16 mouse cellular contexts compared by ENCODE assay signal in genomic region chr12:81922838-81923237, GRCm38 (mm10).
"Had no signal": no experiment of that assay in that cellular context is flagged by ENCODE, and none has a peak within 500 bp of the region (broad histone marks: within the 10 kb centered on the region; RNA-seq: fewer than 3 reads in every experiment).

No protein-coding gene starts in this region.

- H3K27me3 ChIP-seq: limb, embryonic 12.5 days; liver, embryonic 13.5 days; lung, embryonic 15.5 days; megakaryocyte, embryonic 14.5 days; midbrain, embryonic 12.5 days; stomach, embryonic 15.5 days had no signal

- ATAC-seq: liver, postnatal 0 days had no signal

- H3K4me2 ChIP-seq: limb, embryonic 12.5 days; liver, embryonic 13.5 days; lung, embryonic 15.5 days; midbrain, embryonic 12.5 days; stomach, embryonic 15.5 days had no signal

- H3K4me1 ChIP-seq: liver, embryonic 13.5 days; midbrain, embryonic 12.5 days had no signal

- H3K9ac ChIP-seq: limb, embryonic 12.5 days; liver, embryonic 13.5 days; liver, postnatal 0 days; lung, embryonic 15.5 days; midbrain, embryonic 12.5 days; stomach, embryonic 15.5 days had no signal

- H3K4me3 ChIP-seq: layer of hippocampus, adult 2 months; limb, embryonic 12.5 days; liver, embryonic 13.5 days; lung, embryonic 15.5 days; megakaryocyte, embryonic 14.5 days; midbrain, embryonic 12.5 days; stomach, embryonic 15.5 days had no signal

- H3K9me3 ChIP-seq: limb, embryonic 12.5 days; liver, embryonic 13.5 days; lung, embryonic 15.5 days; megakaryocyte, embryonic 14.5 days; midbrain, embryonic 12.5 days; stomach, embryonic 15.5 days had no signal

- H3K27ac ChIP-seq: layer of hippocampus, adult 2 months; limb, embryonic 12.5 days; liver, embryonic 13.5 days; lung, embryonic 15.5 days; macrophage; midbrain, embryonic 12.5 days; stomach, embryonic 15.5 days had no signal

- DNase-seq: kidney, postnatal 10 days; kidney, postnatal 4 days; liver; liver, embryonic 13.5 days; liver, postnatal 0 days; lung, postnatal 14 days; right cerebral cortex, postnatal 14 days; thymus, adult 2 months; thymus, postnatal 25 days had no signal
